Mouse (Mus musculus): ENCODE results near the gene Rpl36. TPM values are rescaled to one million over a fixed set of nuclear protein-coding genes. Genes with fewer than 3 reads are reported as not detected.
"Not testable (repeated sequence)": the region's sequence is repeated elsewhere in the genome, so short reads cannot be mapped to it uniquely, and the experiment has no call there.

Rpl36 gene
- polyA plus RNA-seq, 1 experiment, result 4,005 TPM

DNA sequence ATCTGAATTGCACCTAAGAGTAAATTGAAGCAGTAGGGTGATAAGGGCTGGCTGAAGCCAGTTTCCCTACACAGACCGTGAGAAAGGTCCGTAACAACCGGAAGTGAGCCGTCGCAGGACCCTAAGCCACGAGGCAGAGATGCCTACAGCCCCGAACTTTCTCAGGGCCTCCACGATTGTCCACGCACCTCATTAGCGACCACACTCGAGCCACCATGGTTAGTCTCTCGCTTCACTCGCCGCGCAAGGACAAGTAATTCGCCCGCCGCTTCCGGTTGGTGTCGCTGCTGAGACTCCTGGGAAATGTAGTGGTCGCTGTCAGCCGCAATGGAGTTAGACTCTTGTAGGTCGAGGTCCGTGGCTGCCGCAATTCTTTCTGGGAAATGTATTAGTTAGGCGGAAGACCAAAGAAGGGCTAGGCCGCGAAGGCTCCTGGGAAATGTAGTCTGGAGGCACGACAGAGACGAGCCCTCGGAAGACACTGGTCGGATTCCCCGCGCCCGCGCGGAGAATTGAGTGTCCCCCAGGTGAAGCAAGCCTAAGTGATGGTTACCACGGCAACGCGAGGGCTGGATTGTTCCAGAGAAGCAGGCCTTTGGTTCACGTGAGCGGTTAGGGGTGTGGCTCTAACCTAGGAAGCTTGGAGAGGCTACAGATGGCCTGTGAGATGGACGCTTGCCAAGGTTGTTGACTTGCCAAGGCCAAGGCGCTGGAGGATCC lies 3.6 kb upstream of the Rpl36 start, which contains the start of gene 2410015M20Rik:
Gene 2410015M20Rik (minus strand): TSS at position 320 of the 720 bp plus-strand sequence.
- Histone ChIP-seq H3K79me2 (ENCODE audit: control insufficient read depth, insufficient read depth) (peaks cover 48% of the 10 kb centered on the region), H3K79me3 (ENCODE audit: low read depth) (peaks cover 12% of the 10 kb centered on the region), H3K27me3 (ENCODE audit: control insufficient read depth, insufficient read depth, insufficient read length) (no peaks in the 10 kb centered on the region), H3K36me3 (ENCODE audit: control insufficient read depth, insufficient read depth) (peaks cover 33% of the 10 kb centered on the region), H3ac (ENCODE audit: control insufficient read depth, insufficient read length, low read depth) (peak within 1 kb of the TSS; percentile 93), H3K4me3 (ENCODE audit: insufficient read depth, poor library complexity, severe bottlenecking) (peak within 1 kb of the TSS; percentile 42)
- TF ChIP-seq CTCF (IDR thresholded peaks at IDR 0.05; ENCODE audit: control insufficient read depth, insufficient read depth, insufficient read length) (peak; percentile 11), FOSL1 (IDR thresholded peaks at IDR 0.05; ENCODE audit: insufficient read depth, low read length, poor library complexity, severe bottlenecking) (no peak), USF1 (IDR thresholded peaks at IDR 0.05; ENCODE audit: low read depth) (peak; percentile 72)

DNA sequence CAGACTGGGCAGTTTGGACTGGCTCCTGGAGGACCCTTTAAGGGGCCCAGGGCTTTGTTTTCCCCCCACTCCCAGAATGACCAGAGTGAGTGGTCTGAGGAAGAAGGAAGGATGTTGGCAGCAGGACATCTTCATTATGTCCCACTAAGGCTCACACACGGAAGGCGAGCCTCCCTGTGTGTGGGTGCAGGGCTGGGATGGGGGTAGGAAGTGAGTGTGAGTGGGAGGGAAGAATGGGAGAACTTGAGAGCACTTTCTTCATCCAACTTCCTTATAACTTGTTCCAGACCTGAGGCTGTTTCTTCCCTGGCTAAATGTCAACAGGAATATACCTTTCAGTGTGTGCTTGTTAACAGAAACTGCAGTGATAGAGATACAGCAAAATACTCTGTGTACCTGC lies 1.9 kb upstream of the Rpl36 start:
- Histone ChIP-seq H3K4me3 (ENCODE audit: insufficient read depth, poor library complexity, severe bottlenecking) (no peak overlapping the region), H3K27me3 (ENCODE audit: control insufficient read depth, insufficient read depth, insufficient read length) (no peaks in the 10 kb centered on the region), H3K36me3 (ENCODE audit: control insufficient read depth, insufficient read depth) (peaks cover 34% of the 10 kb centered on the region), H3K79me3 (ENCODE audit: low read depth) (peaks cover 29% of the 10 kb centered on the region), H3K79me2 (ENCODE audit: control insufficient read depth, insufficient read depth) (peaks cover 65% of the 10 kb centered on the region), H3ac (ENCODE audit: control insufficient read depth, insufficient read length, low read depth) (no peak overlapping the region)
- TF ChIP-seq FOSL1 (IDR thresholded peaks at IDR 0.05; ENCODE audit: insufficient read depth, low read length, poor library complexity, severe bottlenecking), result no peak

DNA sequence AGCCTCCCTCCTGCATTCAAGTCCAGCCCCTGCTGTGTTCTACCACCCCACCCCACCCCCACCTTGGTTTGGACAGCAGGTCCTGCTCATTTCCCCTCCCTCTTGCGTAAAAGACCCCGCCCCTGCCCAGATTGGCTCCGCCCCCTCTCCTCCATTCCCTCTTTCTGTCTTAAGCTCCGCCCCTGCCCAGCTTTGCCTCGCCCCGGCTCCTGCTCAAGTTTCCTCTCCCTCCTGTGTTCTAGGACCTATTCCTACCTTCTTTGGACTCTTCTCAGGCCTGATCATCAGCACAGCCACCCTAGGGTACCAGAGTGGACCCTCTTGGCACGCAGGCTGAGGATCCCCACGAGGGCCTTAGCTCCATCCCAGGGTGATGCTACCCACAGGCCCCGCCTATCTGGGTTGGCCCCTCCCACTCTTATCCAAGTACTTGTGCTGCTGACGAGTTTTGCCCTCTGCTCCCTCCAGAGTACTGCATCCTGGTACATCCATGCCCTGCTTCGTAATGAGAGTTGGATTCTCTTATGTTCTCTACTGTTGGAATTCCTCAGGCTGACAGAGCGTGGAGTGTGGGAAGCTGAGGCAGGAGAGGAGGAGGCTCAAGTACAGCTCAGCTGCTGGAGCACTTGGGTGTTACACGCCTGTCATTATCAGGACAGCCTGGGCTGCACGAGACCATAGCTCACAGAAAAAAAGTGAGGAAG lies 1.2 kb upstream of the Rpl36 start:
- H3K27me3 ChIP-seq (ENCODE audit: control insufficient read depth, insufficient read depth, insufficient read length), result no peaks in the 10 kb centered on the region
- H3K79me2 ChIP-seq (ENCODE audit: control insufficient read depth, insufficient read depth), result peaks cover 72% of the 10 kb centered on the region
- TF ChIP-seq MYOG (IDR thresholded peaks at IDR 0.05; ENCODE audit: control insufficient read depth, extremely low read depth, insufficient read length), result no peak
- TF ChIP-seq FOSL1 (IDR thresholded peaks at IDR 0.05; ENCODE audit: insufficient read depth, low read length, poor library complexity, severe bottlenecking), result no peak
- TF ChIP-seq USF1 (IDR thresholded peaks at IDR 0.05; ENCODE audit: low read depth), result no peak
- TF ChIP-seq MYOD1 (IDR thresholded peaks at IDR 0.05; ENCODE audit: control insufficient read depth, insufficient read length, low read depth), result no peak
- no peak for TF ChIP-seq CEBPB (IDR thresholded peaks at IDR 0.05; ENCODE audit: low read depth)
- no peak for TF ChIP-seq CTCF (IDR thresholded peaks at IDR 0.05; ENCODE audit: control insufficient read depth, insufficient read depth, insufficient read length)
- TF ChIP-seq MAX (IDR thresholded peaks at IDR 0.05), result no peak
- peaks cover 33% of the 10 kb centered on the region for H3K79me3 ChIP-seq (ENCODE audit: low read depth)
- H3K36me3 ChIP-seq (ENCODE audit: control insufficient read depth, insufficient read depth), result peaks cover 34% of the 10 kb centered on the region
- H3ac ChIP-seq (ENCODE audit: control insufficient read depth, insufficient read length, low read depth), result no peak overlapping the region
- H3K4me3 ChIP-seq (ENCODE audit: insufficient read depth, poor library complexity, severe bottlenecking), result no peak overlapping the region

DNA sequence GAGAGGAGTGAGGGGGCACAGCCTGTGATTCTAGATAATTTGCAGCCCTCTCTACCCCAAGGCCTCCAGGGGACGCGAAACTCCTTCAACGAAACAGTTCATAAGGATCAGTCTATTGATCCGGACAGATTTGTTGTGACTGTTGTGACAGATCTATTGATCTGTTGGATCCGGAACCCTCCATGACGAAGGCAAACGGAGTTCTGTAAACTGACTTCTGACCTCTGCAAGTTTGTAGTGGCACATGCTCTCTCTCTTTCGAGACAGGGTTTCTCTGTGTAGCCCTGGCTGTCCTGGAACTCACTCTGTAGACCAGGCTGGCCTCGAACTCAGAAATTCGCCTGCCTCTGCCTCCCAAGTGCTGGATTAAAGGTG lies 664 bp upstream of the Rpl36 start:
- Histone ChIP-seq H3K79me3 (ENCODE audit: low read depth) (peaks cover 37% of the 10 kb centered on the region), H3K79me2 (ENCODE audit: control insufficient read depth, insufficient read depth) (peaks cover 72% of the 10 kb centered on the region), H3K36me3 (ENCODE audit: control insufficient read depth, insufficient read depth) (peaks cover 36% of the 10 kb centered on the region)
- H3K27me3 ChIP-seq (ENCODE audit: control insufficient read depth, insufficient read depth, insufficient read length); H3K4me3 ChIP-seq (ENCODE audit: insufficient read depth, poor library complexity, severe bottlenecking); H3ac ChIP-seq (ENCODE audit: control insufficient read depth, insufficient read length, low read depth): not testable (repeated sequence)

DNA sequence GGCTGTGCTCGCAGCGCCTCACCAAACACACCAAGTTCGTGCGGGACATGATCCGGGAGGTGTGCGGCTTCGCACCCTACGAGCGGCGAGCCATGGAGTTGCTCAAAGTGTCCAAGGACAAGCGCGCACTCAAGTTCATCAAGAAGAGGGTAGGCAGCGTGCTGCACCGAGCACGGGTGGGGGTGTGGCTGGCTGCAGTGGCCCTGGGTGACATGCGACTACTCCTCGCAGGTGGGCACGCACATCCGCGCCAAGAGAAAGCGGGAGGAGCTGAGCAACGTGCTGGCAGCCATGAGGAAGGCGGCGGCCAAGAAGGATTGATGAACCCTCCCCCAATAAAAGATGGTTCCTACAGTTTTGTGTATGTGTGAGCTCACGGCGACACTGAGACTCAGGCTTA lies 677 bp downstream of the Rpl36 start:
- peak overlapping the region; percentile 71 for H3K4me3 ChIP-seq (ENCODE audit: insufficient read depth, poor library complexity, severe bottlenecking)
- H3K79me2 ChIP-seq (ENCODE audit: control insufficient read depth, insufficient read depth), result peaks cover 69% of the 10 kb centered on the region
- peaks cover 50% of the 10 kb centered on the region for H3K36me3 ChIP-seq (ENCODE audit: control insufficient read depth, insufficient read depth)
- H3K27me3 ChIP-seq (ENCODE audit: control insufficient read depth, insufficient read depth, insufficient read length), result not testable (repeated sequence)
- peaks cover 40% of the 10 kb centered on the region for H3K79me3 ChIP-seq (ENCODE audit: low read depth)
- H3ac ChIP-seq (ENCODE audit: control insufficient read depth, insufficient read length, low read depth), result peak overlapping the region; percentile 88

DNA sequence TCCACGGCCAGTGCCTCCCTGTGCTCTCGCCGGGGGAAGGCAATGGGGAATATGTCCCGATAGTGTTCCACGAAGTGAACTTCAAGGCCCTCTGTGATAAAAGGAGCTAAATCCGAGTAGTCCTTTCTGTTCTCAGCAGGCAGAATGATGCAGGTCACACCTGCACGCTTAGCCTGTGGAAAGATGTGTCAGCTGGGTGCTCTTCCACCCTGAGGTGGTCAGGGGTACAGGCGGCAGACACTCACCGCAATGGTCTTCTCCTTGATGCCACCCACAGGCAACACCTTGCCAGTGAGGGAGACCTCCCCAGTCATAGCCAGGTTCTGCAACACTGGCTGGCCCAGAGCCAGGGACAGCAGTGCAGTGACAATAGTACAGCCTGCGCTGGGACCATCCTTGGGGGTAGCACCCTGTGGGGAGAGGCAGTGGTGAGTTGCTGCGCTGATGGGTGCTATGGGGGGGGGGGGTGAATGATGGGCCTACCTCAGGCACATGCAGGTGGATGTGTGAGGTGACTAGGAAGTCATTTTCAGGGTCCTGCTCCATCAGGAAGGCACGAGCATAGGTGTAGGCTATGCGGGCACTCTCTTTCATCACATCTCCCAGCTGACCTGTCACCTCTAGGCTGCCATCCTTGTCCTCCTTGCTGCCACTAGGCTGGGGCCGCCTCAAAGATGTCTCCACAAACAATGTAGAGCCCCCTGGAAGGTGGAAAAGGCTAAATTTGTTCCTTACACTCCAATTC lies 1.3 kb downstream of the Rpl36 start:
- Histone ChIP-seq H3K4me3 (ENCODE audit: insufficient read depth, poor library complexity, severe bottlenecking) (peak overlapping the region; percentile 71), H3K27me3 (ENCODE audit: control insufficient read depth, insufficient read depth, insufficient read length) (no peaks in the 10 kb centered on the region), H3K79me2 (ENCODE audit: control insufficient read depth, insufficient read depth) (peaks cover 64% of the 10 kb centered on the region), H3K79me3 (ENCODE audit: low read depth) (peaks cover 40% of the 10 kb centered on the region), H3K36me3 (ENCODE audit: control insufficient read depth, insufficient read depth) (peaks cover 56% of the 10 kb centered on the region), H3ac (ENCODE audit: control insufficient read depth, insufficient read length, low read depth) (peak overlapping the region; percentile 88)
- no peak for TF ChIP-seq CEBPB (IDR thresholded peaks at IDR 0.05; ENCODE audit: low read depth)
- no peak for TF ChIP-seq MYOD1 (IDR thresholded peaks at IDR 0.05; ENCODE audit: control insufficient read depth, insufficient read length, low read depth)
- no peak for TF ChIP-seq MYOG (IDR thresholded peaks at IDR 0.05; ENCODE audit: control insufficient read depth, extremely low read depth, insufficient read length)

Measured in C2C12 (cell line).